Mouse (Mus musculus) hindbrain, embryonic 12.5 days (tissue): Measurements from ENCODE around the gene Slc38a10. TPM values are rescaled to one million over a fixed set of nuclear protein-coding genes. Genes with fewer than 3 reads are reported as not detected.

ENCODE experiments used
- ATAC-seq: fragments of 200-750 bp; cut with Nextera tagmentation; 2 replicates; pipeline ENCODE4 v1.8.0; 2017; ENCODE audit warnings: moderate TSS enrichment; ENCODE audit not compliant: low FRiP score
- H3K27ac ChIP-seq: fragments of 300-500 bp; sonication (generic); 2 replicates; pipeline ENCODE4 v1.5.1; 2016; ENCODE audit warnings: mild to moderate bottlenecking
- H3K27me3 ChIP-seq: fragments of 300-500 bp; sonication (generic); 2 replicates; pipeline ENCODE4 v1.6.1; 2016; ENCODE audit warnings: mild to moderate bottlenecking
- H3K36me3 ChIP-seq: fragments of 300-500 bp; sonication (generic); 2 replicates; pipeline ENCODE4 v1.6.1; 2016; ENCODE audit warnings: mild to moderate bottlenecking
- H3K4me1 ChIP-seq: fragments of 300-500 bp; sonication (generic); 2 replicates; pipeline ENCODE4 v1.6.1; 2016
- H3K4me2 ChIP-seq: fragments of 300-500 bp; sonication (generic); replicated peaks from 2 replicates; pipeline ENCODE4 v1.6.1; 2016; ENCODE audit warnings: mild to moderate bottlenecking
- H3K4me3 ChIP-seq: fragments of 300-500 bp; sonication (generic); 2 replicates; pipeline ENCODE4 v1.5.1; 2016; ENCODE audit warnings: mild to moderate bottlenecking
- H3K9ac ChIP-seq: fragments of 300-500 bp; sonication (generic); 2 replicates; pipeline ENCODE4 v1.6.1; 2016; ENCODE audit warnings: mild to moderate bottlenecking, moderate library complexity
- H3K9me3 ChIP-seq: fragments of 300-500 bp; sonication (generic); replicated peaks from 2 replicates; pipeline ENCODE4 v1.6.1; 2016; ENCODE audit warnings: mild to moderate bottlenecking
- WGBS: fragments of 180-500 bp; shearing (Covaris S2); methylation state at CpG from one replicate; pipeline ENCODE4 v1.1.7; 2016; 5-methylcytosine and 5-hydroxymethylcytosine counted together
- polyA plus RNA-seq: library from polyadenylated mRNA; unstranded; fragments of >200 nt; fragmentation: Nextera tagmentation; extraction: Ambion mirVana; gene quantifications from 2 replicates; pipeline ENCODE4 v1.2.1, GENCODE M21; 2016

The Slc38a10 gene
- polyA plus RNA-seq, 1 experiment from 2014 or later, result 121 TPM

GRCm38 (mm10) chr11:120129281-120129680, 21.9 kb downstream of the Slc38a10 start:
- Histone ChIP-seq H3K9me3 (no peaks in the 10 kb centered on the region), H3K27me3 (no peaks in the 10 kb centered on the region), H3K27ac (no peak overlapping the region), H3K4me3 (no peak overlapping the region), H3K9ac (no peak overlapping the region), H3K36me3 (peaks cover 73% of the 10 kb centered on the region), H3K4me1 (no peaks in the 10 kb centered on the region), H3K4me2 (no peak overlapping the region)
- 89% methylated on average over 7 of the region's 7 CpGs for WGBS
- no peak for ATAC-seq

- Histone ChIP-seq H3K4me2 (no peak overlapping the region), H3K9me3 (no peaks in the 10 kb centered on the region), H3K27me3 (no peaks in the 10 kb centered on the region), H3K36me3 (peaks cover 66% of the 10 kb centered on the region), H3K9ac (no peak overlapping the region), H3K4me3 (no peak overlapping the region), H3K27ac (no peak overlapping the region), H3K4me1 (no peaks in the 10 kb centered on the region)
- WGBS, result 81% methylated on average over 2 of the region's 2 CpGs
- ATAC-seq, result no peak
Observed at GRCm38 (mm10) chr11:120126845-120127244, 24.3 kb downstream of the Slc38a10 start.

GRCm38 (mm10) chr11:120122126-120122525, 29.0 kb downstream of the Slc38a10 start:
- no peak overlapping the region for H3K9ac ChIP-seq
- no peak overlapping the region for H3K27ac ChIP-seq
- ATAC-seq, result no peak
- H3K27me3 ChIP-seq, result no peaks in the 10 kb centered on the region
- peaks cover 6% of the 10 kb centered on the region; the same call in 1 of the 2 replicates for H3K4me1 ChIP-seq
- 91% methylated on average over 12 of the region's 12 CpGs for WGBS
- peaks cover 45% of the 10 kb centered on the region for H3K36me3 ChIP-seq
- no peak overlapping the region for H3K4me3 ChIP-seq
- no peaks in the 10 kb centered on the region for H3K9me3 ChIP-seq
- H3K4me2 ChIP-seq, result no peak overlapping the region

- Histone ChIP-seq H3K36me3 (peaks cover 54% of the 10 kb centered on the region), H3K4me2 (no peak overlapping the region), H3K4me3 (no peak overlapping the region), H3K27me3 (no peaks in the 10 kb centered on the region), H3K9ac (no peak overlapping the region), H3K9me3 (no peaks in the 10 kb centered on the region), H3K4me1 (peaks cover 6% of the 10 kb centered on the region; the same call in 1 of the 2 replicates), H3K27ac (0 out of 2 replicates have a peak overlapping the region, but pooled peaks have one; percentile 30)
- ATAC-seq, result no peak
- WGBS, result 82% methylated on average over 17 of the region's 17 CpGs
Observed at GRCm38 (mm10) chr11:120120642-120121420, 30.3 kb downstream of the Slc38a10 start.

GRCm38 (mm10) chr11:120119936-120120541, 31.1 kb downstream of the Slc38a10 start:
- WGBS, result 75% methylated on average over 10 of the region's 10 CpGs
- no peak overlapping the region for H3K27ac ChIP-seq
- H3K9ac ChIP-seq, result no peak overlapping the region
- H3K27me3 ChIP-seq, result no peaks in the 10 kb centered on the region
- no peak for ATAC-seq
- no peaks in the 10 kb centered on the region for H3K9me3 ChIP-seq
- no peak overlapping the region for H3K4me3 ChIP-seq
- peaks cover 6% of the 10 kb centered on the region; the same call in 1 of the 2 replicates for H3K4me1 ChIP-seq
- H3K36me3 ChIP-seq, result peaks cover 62% of the 10 kb centered on the region
- H3K4me2 ChIP-seq, result no peak overlapping the region

- Histone ChIP-seq H3K4me3 (no peak overlapping the region), H3K4me2 (no peak overlapping the region), H3K27ac (no peak overlapping the region), H3K4me1 (peaks cover 6% of the 10 kb centered on the region; the same call in 1 of the 2 replicates), H3K27me3 (no peaks in the 10 kb centered on the region), H3K36me3 (peaks cover 65% of the 10 kb centered on the region), H3K9me3 (no peaks in the 10 kb centered on the region), H3K9ac (no peak overlapping the region)
- 92% methylated on average over 7 of the region's 7 CpGs for WGBS
- no peak for ATAC-seq
Observed at GRCm38 (mm10) chr11:120119108-120119507, 32.0 kb downstream of the Slc38a10 start.

GRCm38 (mm10) chr11:120117626-120118025, 33.5 kb downstream of the Slc38a10 start:
- WGBS, result 95% methylated on average over 2 of the region's 2 CpGs

GRCm38 (mm10) chr11:120114488-120115215, 36.5 kb downstream of the Slc38a10 start:
- no peak overlapping the region for H3K4me3 ChIP-seq
- peaks cover 65% of the 10 kb centered on the region for H3K36me3 ChIP-seq

More at GRCm38 (mm10) chr11:120117626-120118025, 33.5 kb downstream of the Slc38a10 start:
- no peak overlapping the region for H3K27ac ChIP-seq
- H3K4me1 ChIP-seq, result peaks cover 6% of the 10 kb centered on the region; the same call in 1 of the 2 replicates
- no peak overlapping the region for H3K4me2 ChIP-seq
- H3K9ac ChIP-seq, result no peak overlapping the region
- H3K9me3 ChIP-seq, result no peaks in the 10 kb centered on the region
- H3K36me3 ChIP-seq, result peaks cover 62% of the 10 kb centered on the region
- ATAC-seq, result no peak
- H3K27me3 ChIP-seq, result no peaks in the 10 kb centered on the region
- H3K4me3 ChIP-seq, result no peak overlapping the region

GRCm38 (mm10) chr11:120112136-120112535, 39.0 kb downstream of the Slc38a10 start:
- H3K4me2 ChIP-seq, result no peak overlapping the region
- no peaks in the 10 kb centered on the region for H3K27me3 ChIP-seq
- 0 out of 2 replicates have a peak, but pooled peaks cover 4% of the 10 kb centered on the region for H3K4me1 ChIP-seq
- WGBS, result 88% methylated on average over 4 of the region's 4 CpGs
- H3K9ac ChIP-seq, result no peak overlapping the region
- peak overlapping the region; percentile 48 for H3K27ac ChIP-seq
- no peak for ATAC-seq
- H3K4me3 ChIP-seq, result no peak overlapping the region
- no peaks in the 10 kb centered on the region for H3K9me3 ChIP-seq
- peaks cover 63% of the 10 kb centered on the region for H3K36me3 ChIP-seq

More at GRCm38 (mm10) chr11:120114488-120115215, 36.5 kb downstream of the Slc38a10 start:
- no peak for ATAC-seq
- Histone ChIP-seq H3K4me1 (0 out of 2 replicates have a peak, but pooled peaks cover 4% of the 10 kb centered on the region), H3K27me3 (no peaks in the 10 kb centered on the region), H3K4me2 (no peak overlapping the region), H3K9ac (no peak overlapping the region), H3K27ac (no peak overlapping the region), H3K9me3 (no peaks in the 10 kb centered on the region)
- 90% methylated on average over 21 of the region's 21 CpGs for WGBS

GRCm38 (mm10) chr11:120111033-120111432, 40.1 kb downstream of the Slc38a10 start:
- H3K9ac ChIP-seq, result no peak overlapping the region
- H3K27me3 ChIP-seq, result no peaks in the 10 kb centered on the region
- peaks cover 59% of the 10 kb centered on the region for H3K36me3 ChIP-seq
- no peak overlapping the region for H3K4me3 ChIP-seq
- H3K9me3 ChIP-seq, result no peaks in the 10 kb centered on the region
- no peak overlapping the region for H3K27ac ChIP-seq
- WGBS, result 12% methylated on average over 2 of the region's 2 CpGs
- 0 out of 2 replicates have a peak, but pooled peaks have one; percentile 21 for ATAC-seq
- no peak overlapping the region for H3K4me2 ChIP-seq
- 0 out of 2 replicates have a peak, but pooled peaks cover 4% of the 10 kb centered on the region for H3K4me1 ChIP-seq

- Histone ChIP-seq H3K27me3 (no peaks in the 10 kb centered on the region), H3K9ac (no peak overlapping the region), H3K4me3 (no peak overlapping the region), H3K9me3 (no peaks in the 10 kb centered on the region), H3K4me2 (no peak overlapping the region), H3K4me1 (0 out of 2 replicates have a peak, but pooled peaks cover 4% of the 10 kb centered on the region), H3K27ac (no peak overlapping the region), H3K36me3 (peaks cover 59% of the 10 kb centered on the region)
- WGBS, result 60% methylated on average over 7 of the region's 7 CpGs
- ATAC-seq, result no peak
Observed at GRCm38 (mm10) chr11:120110554-120110953, 40.6 kb downstream of the Slc38a10 start.
